In the genomic region with DNA sequence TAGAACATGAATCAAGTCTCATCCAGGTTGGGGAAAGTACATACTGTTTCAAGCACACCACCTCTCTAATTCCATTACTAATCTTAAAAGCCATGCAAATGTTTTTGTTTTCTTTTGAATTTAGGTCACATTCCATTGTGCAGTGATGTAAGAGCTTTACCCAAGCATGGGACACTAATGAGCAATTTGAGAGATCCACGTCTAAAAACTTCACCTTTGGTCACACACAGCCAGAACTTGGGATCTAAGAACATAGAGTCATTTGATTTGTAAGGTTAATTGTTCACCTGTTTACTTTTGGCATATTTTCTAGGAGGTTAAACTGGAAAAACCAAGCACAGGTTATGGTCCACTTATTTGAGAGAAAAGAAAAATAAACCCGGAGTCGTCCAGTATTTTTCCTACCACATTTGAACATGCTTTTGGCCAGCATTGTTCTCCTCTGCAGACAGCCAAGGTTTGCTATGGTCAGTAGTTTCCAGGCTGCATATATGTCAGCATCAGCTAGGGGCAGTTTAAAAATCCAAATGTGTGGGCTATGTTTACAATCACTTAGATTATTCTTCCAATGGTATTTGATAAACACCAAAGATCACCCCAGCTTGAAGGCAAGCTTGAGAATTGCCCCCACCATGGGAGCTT, we compare ENCODE assay signal across 14 mouse cellular contexts.
DNase-seq lines count a peak whose midpoint lies in the region; ATAC-seq lines count a peak whose summit lies in the region.
"Had no signal": no experiment of that assay in that cellular context is flagged by ENCODE, and none has a peak within 500 bp of the region (broad histone marks: within the 10 kb centered on the region; RNA-seq: fewer than 3 reads in every experiment).

No protein-coding gene starts in this region.

- peak; percentile 10 for DNase-seq in lung, postnatal 25 days (ENCODE audit: low spot score)
- DNase-seq in lung, postnatal 36 days: no peak
- DNase-seq in kidney, adult 9 months: peak; percentile 93
- DNase-seq in kidney, postnatal 36 days: peak; percentile 25 to 84
- no peak for DNase-seq in neural tube, embryonic 10.5 days (ENCODE audit: extremely low spot score, low spot score)
- DNase-seq in heart, adult 9 months (ENCODE audit: low spot score in 2 of 2): no peak
- DNase-seq: adrenal gland, postnatal 10 days; cerebellum, adult 8-10 months; gastrocnemius, postnatal 14 days; heart, adult 18-20 months; right cerebral cortex, postnatal 14 days; thymus, postnatal 14 days had no signal

- ATAC-seq in frontal cortex, adult (ENCODE audit: low TSS enrichment): no peak
- ATAC-seq: forebrain, embryonic 16.5 days had no signal

Comparison
In these comparisons a context has a peak if more than half of its experiments do, and no peak if none do; other contexts are left out.
1. DNase-seq: peak in lung, postnatal 25 days (single experiment), kidney, adult 9 months (single experiment) and kidney, postnatal 36 days (2 of 2); none in lung, postnatal 36 days (single experiment), neural tube, embryonic 10.5 days (single experiment) and heart, adult 9 months (0 of 2).